Mouse (Mus musculus): ENCODE measurements around the gene Zfp36. TPM values are rescaled to one million over a fixed set of nuclear protein-coding genes. Genes with fewer than 3 reads are reported as not detected.

Zfp36 gene
- polyA plus RNA-seq, 1 experiment from 2014 or later: 90.4 TPM

DNA sequence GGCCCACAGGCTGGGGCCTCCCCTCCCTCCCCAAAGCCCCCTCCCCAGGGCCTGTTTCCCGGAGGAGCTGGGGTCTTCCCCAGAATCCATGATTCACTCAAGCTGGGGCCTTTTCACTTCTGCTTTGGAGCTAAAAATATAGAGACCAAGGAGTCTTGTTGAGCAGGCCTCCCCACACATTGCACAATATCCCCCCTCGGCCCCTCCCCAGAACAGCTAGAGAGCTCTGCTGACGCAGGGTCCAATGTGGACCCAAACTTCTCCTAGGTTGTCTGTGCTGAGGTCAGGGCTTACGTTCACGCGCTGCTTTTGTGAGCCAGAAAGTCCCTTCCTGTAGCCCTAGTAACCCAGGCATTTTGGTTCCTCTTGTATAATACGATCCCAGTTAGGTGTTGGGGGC lies 6.0 kb upstream of the Zfp36 start:
- no peak for ATAC-seq
- ChIA-PET CTCF (interaction anchor here (1.0 kb wide), 1 partner anchor 46 kb away, joined by 3 read pairs; no protein-coding TSS in a partner anchor), POLR2A (interaction anchor here (0.6 to 2.4 kb wide), 2 partner anchors 9 to 28 kb away, joined by 3 to 14 read pairs; no protein-coding TSS in a partner anchor)
- DNase-seq (ENCODE audit: low read depth, low spot score): no peak
- no peak for TF ChIP-seq CTCF (IDR thresholded peaks at IDR 0.05)
- H3K27me3 ChIP-seq: no peaks in the 10 kb centered on the region
- in situ Hi-C loops (cut with MboI; ENCODE audit: low pct_unique_long_range_greater_than_20kb): no loop called here

DNA sequence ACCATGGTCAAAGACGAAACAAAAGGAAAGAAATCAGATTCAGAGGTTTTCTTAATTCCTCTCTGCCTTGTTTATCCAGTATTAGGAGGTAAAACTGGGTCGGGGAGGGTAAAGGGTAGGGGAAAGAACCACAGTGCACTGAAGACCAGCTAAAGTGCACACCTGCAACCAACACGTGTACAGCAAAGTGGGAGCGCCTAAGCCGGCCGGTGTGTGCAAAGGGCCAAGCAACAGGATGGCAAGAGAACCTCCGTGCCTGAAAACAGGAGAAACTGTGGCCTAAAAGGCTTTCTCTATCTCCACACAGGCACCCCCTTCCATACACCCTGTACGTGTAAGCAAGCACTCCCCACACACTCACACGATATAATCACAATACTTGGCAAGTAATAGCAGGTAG lies 5.1 kb upstream of the Zfp36 start:
- no peak for DNase-seq (ENCODE audit: low read depth, low spot score)
- ChIA-PET POLR2A (interaction anchor here (2.4 kb wide), 1 partner anchor 8 kb away, joined by 14 read pairs; no protein-coding TSS in a partner anchor), CTCF (no interaction called here)
- in situ Hi-C loops (cut with MboI; ENCODE audit: low pct_unique_long_range_greater_than_20kb): no loop called here
- no peak for ATAC-seq
- no peaks in the 10 kb centered on the region for H3K27me3 ChIP-seq
- no peak for TF ChIP-seq CTCF (IDR thresholded peaks at IDR 0.05)

DNA sequence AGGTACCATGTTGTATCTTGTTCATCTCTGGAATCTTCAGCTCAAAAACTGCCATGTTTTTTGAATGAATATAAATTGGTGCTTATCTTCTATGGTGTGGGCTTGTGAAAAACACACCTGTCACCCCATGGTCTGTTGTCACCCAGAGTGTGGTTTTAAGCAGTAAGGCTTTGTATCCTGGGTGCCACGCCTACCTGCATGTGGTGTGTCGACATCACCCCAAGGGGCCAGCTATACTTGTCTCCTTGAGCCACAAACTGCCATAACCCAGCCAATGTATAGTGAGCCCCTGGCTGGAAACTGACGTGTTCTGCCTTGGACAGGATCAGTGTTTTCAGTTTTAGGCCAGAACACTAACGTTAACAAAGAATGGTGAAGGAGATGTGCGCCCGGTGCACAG lies 4.1 kb upstream of the Zfp36 start:
- no peak for ATAC-seq
- in situ Hi-C loops (cut with MboI; ENCODE audit: low pct_unique_long_range_greater_than_20kb): no loop called here
- H3K27me3 ChIP-seq: no peaks in the 10 kb centered on the region
- no peak for DNase-seq (ENCODE audit: low read depth, low spot score)
- POLR2A ChIA-PET: interaction anchor here (1.8 kb wide), 1 partner anchor 9 kb away, joined by 8 read pairs; no protein-coding TSS in a partner anchor
- CTCF ChIA-PET: interaction anchor here (1.0 kb wide), 1 partner anchor 39 kb away, joined by 3 read pairs; no protein-coding TSS in a partner anchor
- TF ChIP-seq CTCF (IDR thresholded peaks at IDR 0.05): no peak

DNA sequence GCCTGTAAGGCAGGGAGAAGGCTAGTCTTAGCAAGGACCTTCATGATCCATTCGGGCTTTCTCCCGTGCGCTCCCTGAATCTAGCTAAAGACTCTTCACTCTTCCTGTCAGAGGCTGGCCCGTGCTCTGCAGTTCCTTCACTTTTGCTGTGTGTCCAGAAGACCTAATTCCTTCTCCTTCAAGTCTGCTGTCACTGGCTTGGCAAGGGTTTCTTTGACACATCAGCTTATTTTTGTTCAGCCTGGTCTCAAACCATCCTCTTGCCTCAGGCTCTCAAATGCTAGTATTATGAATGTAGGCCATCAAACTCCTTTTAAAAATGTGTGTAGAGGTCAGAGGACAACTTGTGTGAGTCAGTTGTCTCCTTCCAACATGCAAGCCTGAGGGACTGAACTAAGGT lies 3.6 kb upstream of the Zfp36 start:
- in situ Hi-C loops (cut with MboI; ENCODE audit: low pct_unique_long_range_greater_than_20kb): no loop called here
- CTCF ChIA-PET: interaction anchor here (1.0 kb wide), 1 partner anchor 39 kb away, joined by 3 read pairs; no protein-coding TSS in a partner anchor
- POLR2A ChIA-PET: interaction anchor here (1.8 kb wide), 1 partner anchor 8 kb away, joined by 8 read pairs; no protein-coding TSS in a partner anchor
- DNase-seq (ENCODE audit: low read depth, low spot score): no peak
- TF ChIP-seq CTCF (IDR thresholded peaks at IDR 0.05): no peak
- no peak for ATAC-seq
- no peaks in the 10 kb centered on the region for H3K27me3 ChIP-seq

DNA sequence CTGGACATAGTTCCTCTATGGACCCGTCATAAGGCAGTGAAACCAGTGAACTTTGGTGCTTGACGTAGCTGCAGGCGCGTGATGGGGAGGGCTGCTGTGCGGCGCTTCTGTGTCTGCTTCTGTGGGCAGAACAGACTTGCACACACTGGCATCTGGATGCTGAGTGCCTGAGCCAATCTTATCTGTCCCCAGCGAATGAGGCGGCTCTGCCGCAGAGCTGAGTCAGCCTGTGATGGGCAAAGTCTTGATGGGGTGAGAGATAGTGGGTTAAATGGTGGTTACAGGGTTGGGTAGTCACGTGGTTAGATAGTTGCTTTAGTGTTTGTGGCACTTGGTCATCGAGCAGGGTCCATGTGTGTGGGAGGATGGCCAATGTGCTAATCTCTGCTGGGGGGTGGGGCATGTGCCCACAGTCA lies 2.9 kb upstream of the Zfp36 start:
- in situ Hi-C loops (cut with MboI; ENCODE audit: low pct_unique_long_range_greater_than_20kb): no loop called here
- TF ChIP-seq CTCF (IDR thresholded peaks at IDR 0.05): no peak
- no peak for ATAC-seq
- DNase-seq (ENCODE audit: low read depth, low spot score): no peak
- ChIA-PET POLR2A (interaction anchor here (0.6 to 2.0 kb wide), 3 partner anchors 8 to 427 kb away, joined by 4 to 8 read pairs (median 7); partner anchors contain the start of gene Rps16), CTCF (no interaction called here)
- no peaks in the 10 kb centered on the region for H3K27me3 ChIP-seq

DNA sequence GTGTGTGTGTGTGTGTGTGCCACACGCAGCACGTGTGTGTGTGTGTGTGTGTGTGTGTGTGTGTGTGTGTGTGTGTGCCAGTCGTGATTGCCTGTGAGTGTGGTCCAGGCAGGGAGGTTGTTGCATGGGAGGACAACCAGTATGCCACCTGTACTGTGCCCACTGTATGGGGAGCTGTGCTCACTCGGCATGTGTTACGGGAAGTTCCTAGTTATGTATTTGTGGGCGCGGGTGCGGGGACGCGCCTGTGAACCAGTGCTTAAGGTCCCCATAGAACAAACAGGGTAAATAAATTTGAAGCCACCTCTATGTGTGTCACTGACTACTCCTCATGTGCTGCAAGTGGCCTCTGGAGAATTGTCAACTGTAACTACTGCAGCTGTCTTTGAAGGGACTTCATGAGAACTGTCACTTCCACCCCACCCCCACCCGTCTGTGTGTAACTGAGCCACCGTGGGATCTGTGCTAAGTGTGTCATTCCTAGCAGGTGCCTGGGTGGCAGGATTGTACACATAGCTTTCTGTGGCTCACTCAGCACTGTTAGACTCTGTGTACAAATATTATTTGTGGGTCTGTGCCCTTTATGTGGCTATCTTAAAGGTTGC lies 2.4 kb upstream of the Zfp36 start:
- DNase-seq (ENCODE audit: low read depth, low spot score): no peak
- TF ChIP-seq CTCF (IDR thresholded peaks at IDR 0.05): no peak
- in situ Hi-C loops (cut with MboI; ENCODE audit: low pct_unique_long_range_greater_than_20kb): no loop called here
- ChIA-PET CTCF (no interaction called here), POLR2A (interaction anchor here (0.6 to 2.0 kb wide), 2 partner anchors 32 to 427 kb away, joined by 4 to 7 read pairs; partner anchors contain the start of gene Rps16)
- no peak for ATAC-seq
- no peaks in the 10 kb centered on the region for H3K27me3 ChIP-seq

DNA sequence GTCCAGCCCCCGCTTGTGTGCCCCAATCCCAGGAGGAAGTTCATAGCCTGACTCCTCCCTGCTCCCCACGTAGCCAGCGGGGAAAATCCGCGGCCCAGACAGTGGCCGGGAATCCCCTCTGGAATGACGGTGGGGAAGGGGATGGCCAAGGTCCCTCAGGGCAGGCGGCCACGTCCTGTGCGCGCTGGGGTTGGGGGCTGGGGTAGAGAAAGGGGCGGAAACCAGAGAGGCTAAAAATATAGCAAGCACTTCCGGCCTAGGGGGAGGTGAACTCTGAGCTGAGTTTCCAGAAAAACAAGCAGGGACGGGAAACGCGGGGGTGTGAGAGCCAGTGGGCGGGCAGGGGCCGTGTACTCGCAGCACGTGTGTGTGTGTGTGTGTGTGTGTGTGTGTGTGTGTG lies 1.9 kb upstream of the Zfp36 start:
- H3K27me3 ChIP-seq: no peaks in the 10 kb centered on the region
- no peak for TF ChIP-seq CTCF (IDR thresholded peaks at IDR 0.05)
- ChIA-PET POLR2A (interaction anchor here (0.5 to 2.0 kb wide), 2 partner anchors 24 to 31 kb away, joined by 3 to 7 read pairs; partner anchors contain the start of gene Rps16), CTCF (no interaction called here)
- DNase-seq (ENCODE audit: low read depth, low spot score): no peak
- in situ Hi-C loops (cut with MboI; ENCODE audit: low pct_unique_long_range_greater_than_20kb): no loop called here
- peak; percentile 14 for ATAC-seq

DNA sequence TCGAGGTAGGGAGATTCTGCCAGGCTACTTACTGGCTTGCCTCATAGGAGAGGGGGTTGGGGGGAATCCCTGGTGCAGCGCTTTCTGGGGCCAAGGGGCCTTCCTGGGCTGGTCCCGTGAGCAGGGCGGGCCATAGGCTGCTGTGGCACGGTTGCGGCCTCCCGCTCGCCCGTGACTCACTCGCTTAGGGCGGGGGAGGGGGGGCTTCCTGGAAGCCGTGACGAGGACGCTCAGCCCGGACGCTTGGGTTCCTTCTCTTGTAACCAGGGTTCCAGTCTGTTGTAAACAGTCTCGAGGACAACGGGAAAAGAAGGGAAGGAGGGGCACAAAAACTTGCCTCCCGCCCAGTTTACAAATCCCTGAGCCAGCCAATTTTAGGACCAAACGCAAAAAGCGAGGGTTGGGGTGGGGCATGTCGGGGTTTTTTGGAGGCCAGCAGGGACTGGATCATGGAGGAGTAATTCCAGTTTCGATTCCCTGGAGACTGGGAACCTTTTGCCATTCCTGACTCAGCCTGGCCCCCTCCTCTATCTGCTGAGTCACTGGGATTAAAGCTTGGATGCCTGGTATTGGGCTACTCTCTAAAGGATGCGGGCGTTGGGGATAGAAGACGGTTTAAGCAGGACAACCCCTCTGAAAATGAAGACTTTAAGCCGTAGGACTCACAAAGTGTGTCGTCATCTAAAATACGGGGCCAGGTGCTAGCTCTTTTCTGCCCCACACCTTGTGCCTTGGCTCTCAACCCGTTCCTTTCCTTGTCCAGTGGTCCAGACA lies 1.2 kb upstream of the Zfp36 start:
- TF ChIP-seq CTCF (IDR thresholded peaks at IDR 0.05): no peak
- ChIA-PET CTCF (no interaction called here), POLR2A (interaction anchor here (0.5 to 2.0 kb wide), 2 partner anchors 24 to 30 kb away, joined by 3 to 7 read pairs; partner anchors contain the start of gene Rps16)
- ATAC-seq (peak; percentile 18), DNase-seq (ENCODE audit: low read depth, low spot score) (no peak)
- H3K27me3 ChIP-seq: no peaks in the 10 kb centered on the region
- in situ Hi-C loops (cut with MboI; ENCODE audit: low pct_unique_long_range_greater_than_20kb): no loop called here

DNA sequence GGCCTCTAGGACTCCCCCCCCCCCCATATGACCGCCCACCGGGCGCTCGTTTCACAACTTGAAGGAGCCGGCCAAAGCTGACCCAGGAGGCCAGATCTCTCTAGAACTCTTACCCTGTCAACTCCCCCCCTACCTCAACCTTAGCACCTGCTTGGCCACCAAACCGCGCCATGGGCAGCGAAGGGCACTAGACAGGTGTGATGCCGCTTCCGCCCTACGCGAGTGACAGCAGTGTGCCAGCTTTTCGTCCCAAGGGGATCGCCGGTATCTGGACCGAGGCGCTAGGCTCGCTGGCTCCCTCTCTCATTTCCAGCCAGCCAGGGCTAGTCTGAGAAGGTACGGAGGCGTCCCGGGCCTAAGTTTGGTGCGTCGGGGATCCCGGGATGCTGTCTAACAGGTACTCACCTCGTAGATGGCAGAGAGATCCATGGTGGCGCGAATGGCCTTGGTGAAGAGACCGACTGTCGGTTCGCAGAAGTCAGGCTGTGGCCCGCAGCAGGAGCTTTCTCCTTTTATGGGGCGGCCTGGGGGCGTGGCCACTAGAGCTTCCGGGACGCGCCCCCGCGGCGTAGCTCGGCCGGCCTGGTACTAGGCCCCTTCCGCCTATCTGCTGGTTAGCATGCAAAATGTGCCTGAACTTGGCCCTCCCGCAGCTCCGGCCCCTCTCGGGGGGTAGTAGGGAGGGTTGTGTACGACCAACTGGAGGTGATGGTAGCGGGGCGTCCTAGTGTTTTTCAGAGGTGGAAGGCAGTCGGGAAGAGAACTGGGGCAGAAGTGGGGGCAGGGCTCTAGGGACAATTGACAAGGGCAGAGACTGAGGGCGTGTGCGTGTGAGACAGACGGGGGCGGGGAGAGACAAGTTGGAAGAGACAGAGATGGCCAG lies 1.0 kb downstream of the Zfp36 start:
- TF ChIP-seq CTCF (IDR thresholded peaks at IDR 0.05): no peak
- in situ Hi-C loops (cut with MboI; ENCODE audit: low pct_unique_long_range_greater_than_20kb): no loop called here
- POLR2A ChIA-PET: interaction anchor here (1.4 to 4.6 kb wide), 2 partner anchors 7 to 13 kb away, joined by 5 to 14 read pairs; no protein-coding TSS in a partner anchor
- CTCF ChIA-PET: interaction anchor here (1.5 kb wide), 1 partner anchor 31 kb away, joined by 5 read pairs; no protein-coding TSS in a partner anchor
- H3K27me3 ChIP-seq: no peaks in the 10 kb centered on the region
- ATAC-seq (peak; percentile 29), DNase-seq (ENCODE audit: low read depth, low spot score) (no peak)

Data from Patski (cell line).